Mouse (Mus musculus) spleen, embryonic (tissue): Measurements from ENCODE around the gene Rai1.

Experiments used
- CTCF ChIA-PET: fragments of 350-600 bp; sonication (Branson Sonifier 250); formaldehyde crosslinking; loops from one replicate; lab custom pipeline; 2022; lab: Charles Lee

Rai1 gene

GRCm38 (mm10) chr11:60160454-60161114 lies 55.8 kb downstream of the Rai1 start:
- CTCF ChIA-PET, result interaction anchor here (0.6 kb wide), 1 partner anchor 58 kb away, joined by 6 read pairs; no protein-coding TSS in a partner anchor

- CTCF ChIA-PET, result no interaction called here
Observed at GRCm38 (mm10) chr11:60161146-60161874, 56.5 kb downstream of the Rai1 start.

DNA sequence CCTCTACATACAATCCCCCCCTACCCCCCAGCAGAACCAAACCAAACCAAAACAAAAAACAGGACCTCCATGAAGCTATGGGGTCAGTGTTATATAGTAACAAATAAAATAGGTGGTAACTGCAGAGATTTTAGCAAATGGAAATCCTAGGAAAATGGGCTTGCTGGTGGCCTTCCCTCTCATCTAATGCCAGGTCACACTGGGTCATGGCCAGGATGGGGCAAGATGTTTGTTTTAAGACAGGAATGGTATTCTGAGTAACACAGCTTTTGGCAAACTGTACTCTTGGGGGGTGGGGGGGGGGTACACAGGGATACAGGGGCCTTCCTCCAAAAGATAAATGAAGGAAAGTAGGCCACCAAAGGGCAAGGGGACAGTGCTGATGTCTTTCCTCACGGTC lies 57.7 kb downstream of the Rai1 start:
- CTCF ChIA-PET, result no interaction called here

- CTCF ChIA-PET, result no interaction called here
Observed at GRCm38 (mm10) chr11:60163362-60163761, 58.5 kb downstream of the Rai1 start.

DNA sequence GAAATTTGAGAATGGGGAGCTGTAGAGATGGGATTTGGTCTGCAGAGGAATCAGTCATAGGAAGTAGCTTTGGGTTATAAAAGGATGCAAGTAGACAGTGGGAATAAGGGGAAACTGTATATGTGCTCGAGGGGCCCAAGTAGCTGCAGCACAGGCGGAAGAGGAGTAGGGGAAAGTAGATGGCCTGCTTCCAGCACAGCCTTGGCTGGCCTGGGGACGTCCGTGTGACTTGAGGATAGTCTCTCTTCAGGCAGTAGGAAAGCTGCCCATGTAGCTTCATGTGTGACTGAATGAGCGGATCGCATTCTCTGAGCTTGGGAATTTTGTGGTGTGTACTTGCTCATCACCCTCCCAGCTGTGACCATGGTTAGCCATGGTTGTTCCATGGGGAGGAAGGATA lies 59.6 kb downstream of the Rai1 start:
- CTCF ChIA-PET, result no interaction called here

- CTCF ChIA-PET, result no interaction called here
Observed at GRCm38 (mm10) chr11:60165076-60165475, 60.3 kb downstream of the Rai1 start.

DNA sequence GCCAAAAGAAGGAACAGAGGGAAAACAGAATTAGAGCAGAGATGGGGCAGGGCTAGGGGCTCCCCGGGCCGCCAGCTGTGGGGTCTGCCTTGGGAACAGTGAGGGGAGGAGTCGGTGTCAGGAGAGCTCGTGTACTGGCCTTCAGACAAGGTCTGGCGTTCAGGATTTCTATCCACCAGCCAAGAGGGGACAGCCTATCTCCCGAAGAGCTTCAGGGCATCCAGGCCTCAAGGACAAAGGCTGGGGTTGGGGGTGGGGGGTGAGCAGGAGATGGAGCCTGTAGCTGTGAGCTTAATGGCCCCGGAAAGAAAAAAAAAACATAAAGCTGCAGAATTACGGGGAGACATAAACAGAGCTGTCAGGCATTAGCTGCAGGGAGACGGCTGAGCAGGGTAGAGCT lies 64.0 kb downstream of the Rai1 start:
- CTCF ChIA-PET, result no interaction called here

- CTCF ChIA-PET, result no interaction called here
Observed at GRCm38 (mm10) chr11:60172074-60172473, 67.3 kb downstream of the Rai1 start.

GRCm38 (mm10) chr11:60173606-60174184 lies 68.9 kb downstream of the Rai1 start:
- CTCF ChIA-PET, result no interaction called here

DNA sequence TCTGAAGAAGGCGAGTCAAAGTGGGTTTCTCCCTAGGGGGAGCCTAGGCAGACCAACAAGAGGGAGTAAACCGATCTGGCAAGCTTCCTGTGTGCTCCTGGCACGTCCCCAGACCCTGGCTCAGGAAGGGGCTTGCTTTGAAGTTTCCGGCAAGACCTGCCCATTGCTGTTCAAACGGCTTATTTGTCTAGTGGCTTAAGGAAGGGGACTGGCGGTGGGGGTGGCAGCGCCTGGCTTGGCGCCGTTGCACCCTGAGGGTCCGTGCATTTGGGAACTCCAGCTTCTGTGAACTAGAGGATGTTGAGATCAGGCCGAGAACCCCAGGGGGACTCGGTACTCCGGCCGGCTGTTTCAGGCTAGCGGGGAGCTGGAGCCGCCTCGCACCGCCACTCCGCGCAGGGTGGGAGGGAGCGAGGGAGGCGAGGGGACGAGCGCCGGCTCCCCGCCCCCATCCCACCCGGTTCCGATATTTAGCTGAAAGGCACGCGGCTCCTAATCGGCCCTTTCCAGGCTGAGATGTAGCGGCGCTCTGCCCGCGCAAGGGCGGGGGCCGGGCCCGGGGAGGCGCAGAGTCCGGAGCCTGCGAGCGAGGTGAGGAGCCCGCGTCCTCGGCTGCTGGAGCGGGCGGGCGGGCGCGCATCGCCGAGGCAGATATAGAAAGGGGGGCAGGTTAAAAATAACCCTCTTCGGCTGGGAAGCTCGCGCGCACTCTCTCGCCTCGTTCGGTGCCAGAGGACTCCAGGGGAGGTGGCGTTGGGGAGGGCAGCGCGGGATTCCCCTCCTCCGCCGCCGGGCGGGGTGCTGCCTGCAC lies 70.8 kb downstream of the Rai1 start:
- CTCF ChIA-PET, result interaction anchor here (1.0 kb wide), 1 partner anchor 24 kb away, joined by 3 read pairs; no protein-coding TSS in a partner anchor

DNA sequence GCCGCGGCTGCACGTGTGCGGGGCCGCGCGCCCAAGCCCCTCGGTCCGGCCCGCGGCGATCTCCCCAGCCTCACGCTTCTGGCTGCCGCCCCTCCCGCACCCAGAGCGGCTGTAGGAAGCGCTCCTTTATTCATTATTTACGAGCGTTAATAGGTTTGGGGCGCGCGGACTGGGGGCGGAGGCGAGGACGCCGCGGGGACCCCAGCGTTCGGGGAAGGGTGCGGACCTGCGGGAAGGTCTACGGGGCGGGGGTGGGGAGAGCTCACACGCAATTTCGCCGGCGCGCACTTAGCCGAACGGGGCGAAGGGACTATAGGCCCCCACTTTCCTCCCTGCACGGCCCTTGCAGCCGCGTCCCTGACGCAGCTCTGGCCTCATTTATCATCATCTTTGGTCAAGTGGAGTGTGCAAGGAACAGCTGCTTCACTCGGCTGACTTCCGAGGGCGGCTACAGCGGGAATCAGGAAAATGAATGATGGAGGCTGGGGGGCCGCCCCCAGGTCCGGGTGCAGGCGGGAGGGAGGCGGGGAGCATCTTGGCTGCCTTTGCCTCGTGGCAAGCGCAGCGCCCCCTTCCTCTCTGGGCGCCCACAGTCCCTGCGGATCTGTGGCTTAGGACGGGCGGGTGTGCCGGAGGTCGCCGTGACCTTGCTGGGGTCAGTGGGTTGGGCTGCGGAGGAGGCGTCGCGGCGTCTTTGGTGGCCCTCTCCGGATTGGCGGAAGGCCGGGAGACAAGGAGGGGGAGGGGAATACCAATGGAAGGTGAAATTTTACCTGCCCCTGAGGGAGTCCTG lies 71.6 kb downstream of the Rai1 start:
- CTCF ChIA-PET, result no interaction called here

- CTCF ChIA-PET, result no interaction called here
Observed at GRCm38 (mm10) chr11:60176975-60177657, 72.3 kb downstream of the Rai1 start.

- CTCF ChIA-PET, result interaction anchor here (0.8 kb wide), 1 partner anchor 55 kb away, joined by 4 read pairs; no protein-coding TSS in a partner anchor
Observed at GRCm38 (mm10) chr11:60178005-60178404, 73.2 kb downstream of the Rai1 start.

DNA sequence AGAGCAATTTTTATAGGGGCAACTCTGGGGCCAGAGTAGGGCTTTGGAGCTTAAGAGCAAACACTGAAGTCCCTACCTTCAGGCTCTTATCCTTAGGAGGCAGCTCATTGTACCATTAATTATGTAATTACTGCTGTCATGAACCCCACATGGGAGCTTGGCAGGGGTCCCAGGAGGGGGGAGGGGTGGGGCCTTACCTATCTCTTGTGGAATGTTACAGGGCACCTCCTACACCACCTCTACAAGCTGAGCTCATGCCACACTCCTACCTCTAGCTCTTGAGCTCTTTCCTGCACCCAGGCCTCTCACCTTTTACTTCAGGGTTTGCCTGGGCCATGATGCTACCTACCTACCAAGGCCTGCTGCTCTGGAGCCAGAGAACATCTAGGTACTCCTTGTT lies 73.7 kb downstream of the Rai1 start:
- CTCF ChIA-PET, result interaction anchor here (0.8 to 1.1 kb wide), 2 partner anchors 56 to 536 kb away, joined by 4 to 11 read pairs; no protein-coding TSS in a partner anchor

DNA sequence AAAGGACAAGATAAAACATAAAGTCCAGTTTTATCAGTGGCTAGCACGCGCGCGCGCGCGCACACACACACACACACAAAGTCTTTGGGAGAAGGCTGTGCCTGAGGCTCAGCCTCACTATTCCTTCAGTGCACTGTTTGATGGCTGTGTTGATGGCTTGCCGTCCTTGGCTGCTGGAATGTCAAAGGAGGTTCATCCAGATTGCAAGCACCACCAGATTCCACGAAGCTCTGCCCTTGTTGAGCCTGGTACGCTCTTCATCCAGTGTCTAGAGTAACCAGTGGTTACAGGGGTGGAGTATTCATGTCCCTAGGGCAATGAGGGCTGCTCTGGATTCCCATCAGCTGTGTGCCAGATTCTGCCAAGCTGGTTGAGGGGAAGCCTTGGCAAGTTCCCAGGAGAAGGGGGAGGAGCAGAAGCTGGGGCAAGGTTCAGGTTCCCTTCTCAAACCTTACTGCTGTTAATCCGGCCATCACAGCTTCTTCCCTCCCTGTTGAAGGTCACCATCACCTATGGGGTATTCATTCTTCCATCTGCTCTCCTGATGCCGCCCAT lies 77.4 kb downstream of the Rai1 start:
- CTCF ChIA-PET, result no interaction called here

DNA sequence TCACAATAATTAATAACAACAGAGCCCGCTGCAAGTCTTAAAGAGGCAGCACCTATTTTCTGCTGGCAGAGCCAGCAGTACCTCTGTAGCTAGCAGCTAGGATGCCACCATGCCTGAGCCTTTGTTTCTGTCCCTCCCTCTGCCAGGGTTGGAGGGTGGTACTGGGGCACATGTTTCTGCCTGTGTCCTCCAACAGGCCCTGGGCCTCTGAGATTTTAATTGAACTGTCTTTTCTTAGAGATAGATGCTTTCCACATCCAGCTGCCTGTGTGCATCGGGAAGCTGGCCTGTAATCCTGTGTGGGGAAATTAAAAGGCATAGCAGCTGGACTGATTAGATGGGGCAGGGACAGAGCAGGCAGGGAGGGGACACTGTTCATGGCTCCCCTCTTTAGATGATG lies 77.9 kb downstream of the Rai1 start:
- CTCF ChIA-PET, result no interaction called here

GRCm38 (mm10) chr11:60184346-60185325 lies 79.8 kb downstream of the Rai1 start:
- CTCF ChIA-PET, result no interaction called here

DNA sequence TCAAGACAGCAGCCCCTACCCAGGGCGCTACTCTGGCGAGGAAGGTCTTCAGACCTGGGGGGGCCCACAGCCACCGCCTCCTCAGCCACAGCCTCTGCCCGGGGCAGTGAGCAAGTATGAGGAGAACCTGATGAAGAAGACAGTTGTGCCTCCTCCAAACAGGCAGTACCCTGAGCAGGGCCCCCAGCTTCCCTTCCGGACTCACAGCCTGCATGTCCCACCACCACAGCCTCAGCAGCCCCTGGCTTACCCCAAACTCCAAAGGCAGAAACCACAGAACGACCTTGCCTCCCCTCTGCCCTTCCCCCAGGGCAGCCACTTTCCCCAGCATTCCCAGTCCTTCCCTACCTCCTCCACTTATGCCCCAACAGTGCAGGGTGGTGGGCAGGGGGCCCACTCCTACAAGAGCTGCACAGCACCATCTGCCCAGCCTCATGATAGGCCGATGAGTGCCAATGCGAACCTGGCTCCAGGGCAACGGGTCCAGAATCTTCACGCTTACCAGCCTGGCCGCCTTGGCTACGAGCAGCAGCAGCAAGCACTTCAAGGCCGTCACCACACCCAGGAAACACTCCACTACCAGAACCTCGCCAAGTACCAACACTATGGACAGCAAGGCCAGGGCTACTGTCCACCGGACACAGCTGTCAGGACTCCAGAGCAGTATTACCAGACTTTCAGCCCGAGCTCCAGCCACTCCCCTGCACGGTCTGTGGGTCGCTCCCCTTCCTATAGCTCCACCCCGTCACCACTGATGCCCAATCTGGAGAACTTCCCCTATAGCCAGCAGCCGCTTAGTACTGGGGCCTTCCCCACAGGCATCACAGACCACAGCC lies 80.8 kb downstream of the Rai1 start:
- CTCF ChIA-PET, result no interaction called here
